Mouse (Mus musculus): ENCODE measurements around the gene Efna4.

GRCm38 (mm10) chr3:89314791-89315190, 23.0 kb downstream of the Efna4 start:
- no peak for TF ChIP-seq EP300 (IDR thresholded peaks at IDR 0.05; ENCODE audit: low read depth)
- TF ChIP-seq CTCF (IDR thresholded peaks at IDR 0.05; ENCODE audit: low read depth), result no peak

Measured in liver, postnatal 0 days (tissue).